Mouse (Mus musculus) midbrain, postnatal 0 days (tissue): ENCODE results near the gene Cfdp1. TPM values are rescaled to one million over a fixed set of nuclear protein-coding genes. Genes with fewer than 3 reads are reported as not detected.

Source experiments
- ATAC-seq: fragments of 200-750 bp; cut with Nextera tagmentation; 2 replicates; pipeline ENCODE4 v1.8.0; 2017; ENCODE audit warnings: moderate number of reproducible peaks, mild to moderate bottlenecking, moderate TSS enrichment, moderate library complexity; ENCODE audit not compliant: low FRiP score
- DNase-seq: peaks from one replicate; pipeline ENCODE4 v3.0.0-alpha.2; 2015; ENCODE audit warnings: low spot score
- H3K27ac ChIP-seq: fragments of 300-500 bp; sonication (generic); 2 replicates; pipeline ENCODE4 v1.5.1; 2014; ENCODE audit warnings: low read depth, mild to moderate bottlenecking, low read length, mixed read lengths
- H3K27me3 ChIP-seq: fragments of 300-500 bp; sonication (generic); 2 replicates; pipeline ENCODE4 v1.6.1; 2014; ENCODE audit warnings: low read length, control low read depth, mixed read lengths; ENCODE audit not compliant: insufficient read depth
- H3K36me3 ChIP-seq: fragments of 300-500 bp; sonication (generic); 2 replicates; pipeline ENCODE4 v1.6.1; 2014; ENCODE audit warnings: low read length, control low read depth, mixed read lengths; ENCODE audit not compliant: insufficient read depth
- H3K4me1 ChIP-seq: fragments of 300-500 bp; sonication (generic); 2 replicates; pipeline ENCODE4 v1.6.1; 2014; ENCODE audit warnings: mild to moderate bottlenecking, control low read depth, antibody characterized with exemption, low read length, mixed read lengths; ENCODE audit not compliant: insufficient read depth
- H3K4me2 ChIP-seq: fragments of 300-500 bp; sonication (generic); 2 replicates; pipeline ENCODE4 v1.6.1; 2014; ENCODE audit warnings: low read depth, mild to moderate bottlenecking, low read length, mixed read lengths; ENCODE audit not compliant: poor library complexity, severe bottlenecking
- H3K4me3 ChIP-seq: fragments of 300-500 bp; sonication (generic); 2 replicates; pipeline ENCODE4 v1.5.1; 2014; ENCODE audit warnings: low read depth, mild to moderate bottlenecking, low read length, moderate library complexity
- H3K9ac ChIP-seq: fragments of 300-500 bp; sonication (generic); replicated peaks from 2 replicates; pipeline ENCODE4 v1.6.1; 2014; ENCODE audit warnings: mild to moderate bottlenecking, low read length, moderate library complexity, mixed read lengths; ENCODE audit not compliant: poor library complexity, severe bottlenecking
- H3K9me3 ChIP-seq: fragments of 300-500 bp; sonication (generic); 2 replicates; pipeline ENCODE4 v1.6.1; 2016; ENCODE audit warnings: low read length, control low read depth
- CTCF ChIP-seq: IDR thresholded peaks from 2 replicates; pipeline ENCODE4 v1.5.1; 2016; ENCODE audit warnings: antibody characterized with exemption, mild to moderate bottlenecking
- WGBS: fragments of 180-500 bp; shearing (Covaris S2); extraction: QIAGEN DNeasy Blood & Tissue Kit; methylation state at CpG from one replicate; pipeline ENCODE4 v1.1.7; 2014; 5-methylcytosine and 5-hydroxymethylcytosine counted together
- polyA plus RNA-seq: library from polyadenylated mRNA; unstranded; fragments of >200 nt; fragmentation: Nextera tagmentation; extraction: Ambion mirVana; gene quantifications from 2 replicates; pipeline ENCODE4 v1.2.1, GENCODE M21; 2015
- total RNA-seq: library from RNA; depleted of rRNA; stranded (reverse); fragments of >200 nt; gene quantifications from 2 replicates; pipeline ENCODE4 v1.2.3, GENCODE M21; 2014; rRNA removed

Cfdp1 gene
- total RNA-seq (61.3 and 63.1 TPM in 2 replicates), polyA plus RNA-seq (196 and 197 TPM in 2 replicates)

DNA sequence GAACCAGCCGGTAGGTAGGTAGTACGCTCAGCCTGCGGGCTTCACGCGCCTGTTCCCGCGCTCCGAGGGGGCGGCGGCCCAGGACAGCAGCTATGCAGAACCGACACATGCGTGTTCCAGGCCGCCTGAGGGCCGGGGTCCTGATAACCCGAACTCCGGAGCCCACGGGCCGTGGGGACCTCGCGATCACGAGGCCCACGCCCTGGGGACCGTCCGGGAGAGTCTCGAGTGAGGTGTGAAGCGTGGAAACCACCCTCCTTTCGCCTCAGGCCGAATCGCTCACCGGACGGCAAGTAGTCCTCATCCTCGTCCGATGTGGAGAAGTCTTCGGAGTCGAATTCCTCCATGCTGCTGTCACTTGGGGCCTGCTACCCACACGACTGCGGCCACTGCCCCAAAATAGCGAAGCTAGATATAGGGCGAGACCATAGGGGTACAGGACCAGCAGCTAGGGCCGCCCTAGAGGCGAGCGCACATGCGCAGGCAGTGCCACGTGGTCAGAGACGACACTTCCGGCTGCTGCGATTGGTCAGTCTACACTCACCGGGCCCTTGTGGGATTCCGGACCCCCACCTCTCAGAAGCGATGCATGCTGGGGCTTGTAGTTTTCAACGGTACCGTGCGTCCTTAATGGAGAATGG lies at the start of gene Cfdp1:
Gene Cfdp1, minus strand, starts transcription at position 431 of the 641 bp plus-strand sequence.
- H3K4me2 ChIP-seq = peak within 1 kb of the TSS; percentile 68
- peak; percentile 60 for TF ChIP-seq CTCF
- under 1% methylated on average over 53 of the region's 53 CpGs for WGBS
- H3K27ac ChIP-seq = peak within 1 kb of the TSS; percentile 19; the same call in 1 of the 2 replicates
- ATAC-seq (peak; percentile 100), DNase-seq (peak; percentile 99)
- H3K4me1 ChIP-seq = peaks cover 3% of the 10 kb centered on the region
- H3K36me3 ChIP-seq = no peaks in the 10 kb centered on the region
- no peaks in the 10 kb centered on the region for H3K27me3 ChIP-seq
- H3K9me3 ChIP-seq = no peaks in the 10 kb centered on the region
- peak within 1 kb of the TSS; percentile 71 for H3K4me3 ChIP-seq
- peak within 1 kb of the TSS; percentile 70 for H3K9ac ChIP-seq

DNA sequence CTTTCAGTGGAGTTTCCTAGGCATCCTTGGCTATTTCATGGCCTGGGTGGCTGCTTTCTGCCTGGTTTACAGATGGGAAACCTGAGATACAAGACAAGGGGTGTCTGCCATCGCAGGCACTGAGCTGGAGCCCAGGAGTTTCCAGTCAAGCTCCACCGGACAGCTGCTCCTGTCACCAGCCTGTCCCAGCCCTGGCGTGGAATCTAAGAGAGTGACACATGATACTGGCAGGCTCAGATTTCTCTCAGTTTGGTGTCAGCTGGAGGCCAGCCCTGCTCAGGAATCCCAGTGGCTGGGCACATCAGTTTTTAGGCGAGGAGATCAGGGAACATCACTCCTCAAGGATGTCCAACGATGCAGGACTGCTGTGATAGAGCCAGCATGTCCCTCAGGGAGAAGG lies 48.0 kb upstream of the Cfdp1 start:
- Histone ChIP-seq H3K27me3 (no peaks in the 10 kb centered on the region), H3K9ac (no peak overlapping the region), H3K4me2 (no peak overlapping the region), H3K4me1 (no peaks in the 10 kb centered on the region), H3K9me3 (no peaks in the 10 kb centered on the region), H3K4me3 (no peak overlapping the region), H3K36me3 (no peaks in the 10 kb centered on the region), H3K27ac (no peak overlapping the region)
- ATAC-seq = no peak
- no peak for TF ChIP-seq CTCF
- 39% methylated on average over 5 of the region's 5 CpGs for WGBS
- DNase-seq = no peak

DNA sequence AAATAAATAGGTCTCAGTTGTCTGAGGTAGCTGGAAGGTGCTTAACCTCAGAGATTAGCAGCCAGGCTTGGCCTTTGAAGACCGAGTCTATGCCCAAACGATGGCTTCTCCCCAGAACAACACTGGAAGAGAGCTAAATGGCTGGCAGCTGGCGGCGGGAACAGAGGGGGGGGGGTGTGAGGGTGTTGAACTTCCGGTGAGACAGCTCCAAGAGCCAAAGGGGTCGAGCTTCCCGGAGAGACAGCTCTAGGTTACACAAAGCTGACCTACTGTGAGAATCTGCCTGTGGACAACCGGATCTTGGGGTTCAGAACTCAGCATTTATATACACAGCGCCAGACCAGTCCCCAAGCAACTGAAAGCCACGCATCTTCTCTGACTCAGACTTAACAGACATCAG lies 44.5 kb upstream of the Cfdp1 start:
- no peak overlapping the region for H3K9ac ChIP-seq
- TF ChIP-seq CTCF = no peak
- WGBS = 37% methylated on average over 10 of the region's 10 CpGs
- H3K9me3 ChIP-seq = no peaks in the 10 kb centered on the region
- H3K4me1 ChIP-seq = no peaks in the 10 kb centered on the region
- no peaks in the 10 kb centered on the region for H3K36me3 ChIP-seq
- H3K4me2 ChIP-seq = no peak overlapping the region
- H3K27ac ChIP-seq = no peak overlapping the region
- H3K27me3 ChIP-seq = no peaks in the 10 kb centered on the region
- no peak overlapping the region for H3K4me3 ChIP-seq
- ATAC-seq (no peak), DNase-seq (no peak)

DNA sequence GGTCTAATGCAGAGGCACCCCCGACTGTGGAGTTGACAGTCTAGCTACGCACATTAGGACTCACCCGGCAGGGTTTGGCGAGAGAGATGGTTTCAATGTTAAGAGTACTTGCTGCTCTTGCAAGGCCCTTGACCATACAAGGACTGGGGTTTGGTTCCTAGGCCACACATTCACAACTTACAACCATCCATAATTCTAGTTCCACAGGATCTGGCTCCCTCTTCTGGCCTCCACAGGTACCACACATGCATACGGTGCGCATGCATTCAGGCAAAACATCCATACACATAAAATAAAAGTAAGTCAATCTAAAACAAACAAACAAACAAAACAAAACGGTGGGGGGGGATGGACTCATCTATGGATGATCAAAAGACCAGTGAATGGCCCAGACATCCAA lies 40.9 kb upstream of the Cfdp1 start:
- H3K4me3 ChIP-seq = no peak overlapping the region
- DNase-seq (no peak), ATAC-seq (no peak)
- TF ChIP-seq CTCF = peak; percentile 44
- H3K4me1 ChIP-seq = peaks cover 5% of the 10 kb centered on the region
- peaks cover 13% of the 10 kb centered on the region for H3K27me3 ChIP-seq
- no peaks in the 10 kb centered on the region for H3K9me3 ChIP-seq
- H3K4me2 ChIP-seq = no peak overlapping the region
- H3K9ac ChIP-seq = no peak overlapping the region
- H3K27ac ChIP-seq = no peak overlapping the region
- WGBS = 87% methylated on average over 7 of the region's 7 CpGs
- no peaks in the 10 kb centered on the region for H3K36me3 ChIP-seq

DNA sequence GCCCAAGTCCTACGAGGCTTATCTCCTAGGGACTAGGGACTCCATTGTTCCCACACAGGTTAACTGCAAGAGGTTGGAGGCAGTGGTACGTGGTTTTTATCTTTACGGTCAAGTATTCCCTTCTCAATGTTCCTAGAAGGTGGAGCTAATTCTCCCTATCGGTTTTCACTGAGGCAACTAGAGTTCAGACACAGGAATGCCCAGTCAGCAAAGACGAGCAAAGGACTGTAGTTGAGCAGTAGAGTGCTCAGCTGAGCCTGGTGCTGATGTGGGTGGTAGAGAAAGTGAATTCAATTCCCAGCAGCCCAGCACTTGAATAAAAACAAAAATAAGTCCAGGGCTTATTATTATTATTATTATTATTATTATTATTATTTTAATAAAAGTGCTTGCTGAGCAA lies 38.5 kb upstream of the Cfdp1 start:
- H3K4me2 ChIP-seq = no peak overlapping the region
- H3K4me3 ChIP-seq = no peak overlapping the region
- no peaks in the 10 kb centered on the region for H3K36me3 ChIP-seq
- no peak overlapping the region for H3K27ac ChIP-seq
- 67% methylated on average over 5 of the region's 5 CpGs for WGBS
- no peak for TF ChIP-seq CTCF
- H3K4me1 ChIP-seq = peaks cover 6% of the 10 kb centered on the region
- DNase-seq = no peak
- no peaks in the 10 kb centered on the region for H3K9me3 ChIP-seq
- no peak for ATAC-seq
- H3K9ac ChIP-seq = no peak overlapping the region
- peaks cover 30% of the 10 kb centered on the region for H3K27me3 ChIP-seq

DNA sequence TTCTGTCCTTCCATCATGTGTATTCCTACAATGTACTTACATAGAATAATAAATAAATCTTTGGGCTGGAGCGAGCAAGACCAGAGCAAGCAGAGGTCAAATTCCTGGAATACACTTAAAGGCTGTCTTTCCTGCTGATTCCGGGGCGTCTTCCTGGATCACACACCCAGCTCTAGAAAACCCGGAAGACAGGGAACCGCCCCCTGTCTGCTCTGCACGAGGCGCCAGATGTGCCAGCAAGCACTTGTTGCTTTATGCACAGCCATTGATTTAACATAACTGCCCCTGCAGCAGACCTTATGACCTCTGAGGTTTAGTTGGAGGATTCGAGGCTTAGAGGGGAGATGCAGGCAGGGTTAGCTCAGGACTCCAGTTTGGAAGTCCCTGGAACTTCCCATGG lies 37.9 kb upstream of the Cfdp1 start:
- no peak for TF ChIP-seq CTCF

More for the DNA sequence above, 37.9 kb upstream of the Cfdp1 start:
- no peak overlapping the region for H3K4me2 ChIP-seq
- H3K36me3 ChIP-seq = no peaks in the 10 kb centered on the region
- H3K9me3 ChIP-seq = no peaks in the 10 kb centered on the region
- H3K4me1 ChIP-seq = peaks cover 6% of the 10 kb centered on the region
- 53% methylated on average over 8 of the region's 8 CpGs for WGBS
- H3K9ac ChIP-seq = no peak overlapping the region
- H3K27me3 ChIP-seq = peaks cover 30% of the 10 kb centered on the region
- no peak overlapping the region for H3K27ac ChIP-seq
- no peak for DNase-seq
- ATAC-seq = no peak
- no peak overlapping the region for H3K4me3 ChIP-seq
